Mouse (Mus musculus): ENCODE results near the gene Ugt2b38. TPM values are rescaled to one million over a fixed set of nuclear protein-coding genes. Genes with fewer than 3 reads are reported as not detected.

Ugt2b38 gene
- polyA plus RNA-seq (2012; rRNA removed): not detected in 2 replicates

GRCm38 (mm10) chr5:87424041-87424440, at the start of gene Ugt2b38:
TSS of gene Ugt2b38 (minus strand) at chr5:87424203.

Other genes with a start within 250 kb of the Ugt2b38 start
- gene Ugt2b37, start 169.4 kb downstream of the Ugt2b38 start, polyA plus RNA-seq (2012; rRNA removed): not detected in 2 replicates
- not detected in 2 replicates for gene Ugt2a3, start 87.0 kb downstream of the Ugt2b38 start, polyA plus RNA-seq (2012; rRNA removed)
- not detected in 2 replicates for gene Ugt2a2, start 58.1 kb upstream of the Ugt2b38 start, polyA plus RNA-seq (2012; rRNA removed)
- not detected in 2 replicates for gene Gm43638, start 62.6 kb upstream of the Ugt2b38 start, polyA plus RNA-seq (2012; rRNA removed)
- not detected in 2 replicates for gene Ugt2a1, start 66.7 kb upstream of the Ugt2b38 start, polyA plus RNA-seq (2012; rRNA removed)
- 0.54 and 0.56 TPM in 2 replicates for gene Sult1b1, start 114.0 kb upstream of the Ugt2b38 start, polyA plus RNA-seq (2012; rRNA removed)
- gene Sult1d1, start 144.8 kb upstream of the Ugt2b38 start, polyA plus RNA-seq (2012; rRNA removed): 1.2 and 1.4 TPM in 2 replicates
- not detected in 2 replicates for gene Sult1e1, start 167.4 kb upstream of the Ugt2b38 start, polyA plus RNA-seq (2012; rRNA removed)
- not detected in 2 replicates for gene Csn1s1, start 242.0 kb upstream of the Ugt2b38 start, polyA plus RNA-seq (2012; rRNA removed)